Comparison of ENCODE assay signal across 8 mouse cellular contexts in genomic region chr17:26503981-26504671, GRCm38 (mm10). TPM values are rescaled to one million over a fixed set of nuclear protein-coding genes. Genes with fewer than 3 reads are reported as not detected.
DNase-seq lines count a peak whose midpoint lies in the region; ATAC-seq and TF ChIP-seq lines count a peak whose summit lies in the region.

No protein-coding gene starts in this region.

- peaks cover 5% of the 10 kb centered on the region; the same call in 1 of the 2 replicates for H3K36me3 ChIP-seq in hindbrain, embryonic 12.5 days
- H3K36me3 ChIP-seq in lung, postnatal 0 days (ENCODE audit: insufficient read depth, low read length) = peaks cover 15% of the 10 kb centered on the region

- H3K4me2 ChIP-seq in hindbrain, embryonic 12.5 days (replicated peaks) = peak overlapping the region; percentile 57
- H3K4me2 ChIP-seq in lung, postnatal 0 days (replicated peaks; ENCODE audit: low read depth, low read length) = peak overlapping the region; percentile 78

- 0 out of 2 replicates have a peak, but pooled peaks cover 3% of the 10 kb centered on the region for H3K27me3 ChIP-seq in hindbrain, embryonic 12.5 days
- no peaks in the 10 kb centered on the region for H3K27me3 ChIP-seq in lung, postnatal 0 days (replicated peaks; ENCODE audit: insufficient read depth, low read length)

- peak overlapping the region; percentile 1; the same call in 1 of the 2 replicates for H3K9ac ChIP-seq in hindbrain, embryonic 12.5 days
- H3K9ac ChIP-seq in lung, postnatal 0 days (replicated peaks; ENCODE audit: low read depth) = peak overlapping the region; percentile 100

- no peak for ATAC-seq in hindbrain, embryonic 12.5 days (ENCODE audit: low FRiP score)
- peak; percentile 33 for ATAC-seq in lung, postnatal 0 days

- DNase-seq in R1 (ENCODE audit: low read depth, low spot score) = peak; percentile 79
- peak; percentile 80 for DNase-seq in cerebellum, adult 11-12 months
- peak; percentile 81 to 85 for DNase-seq in frontal cortex, adult 2 months (ENCODE audit: extremely low spot score in 1 of 2, low spot score in 1 of 2)
- peak; percentile 50 to 65 for DNase-seq in layer of hippocampus, postnatal 10 days (ENCODE audit: low spot score in 2 of 2)
- DNase-seq in lung, postnatal 0 days (ENCODE audit: low spot score) = peak; percentile 96
- DNase-seq in right cerebral cortex, postnatal 4 days = peak; percentile 35
- DNase-seq in urinary bladder, postnatal 25 days (ENCODE audit: low spot score) = no peak

- peak overlapping the region; percentile 92 for H3K27ac ChIP-seq in hindbrain, embryonic 12.5 days
- peak overlapping the region; percentile 100 for H3K27ac ChIP-seq in lung, postnatal 0 days (ENCODE audit: low read length)

- H3K4me1 ChIP-seq in hindbrain, embryonic 12.5 days = peaks cover 51% of the 10 kb centered on the region
- peaks cover 11% of the 10 kb centered on the region; the same call in 1 of the 2 replicates for H3K4me1 ChIP-seq in lung, postnatal 0 days (ENCODE audit: insufficient read depth, low read depth, low read length)

- TF ChIP-seq CTCF in lung, postnatal 0 days (IDR thresholded peaks at IDR 0.05) = peak; percentile 9; the same call in 1 of the 2 replicates

- 26% methylated on average over 11 of the region's 11 CpGs for WGBS in hindbrain, embryonic 12.5 days
- 5% methylated on average over 11 of the region's 11 CpGs for WGBS in lung, postnatal 0 days

- H3K4me3 ChIP-seq in hindbrain, embryonic 12.5 days = no peak overlapping the region
- H3K4me3 ChIP-seq in lung, postnatal 0 days (ENCODE audit: low read depth, low read length) = peak overlapping the region; percentile 71

- no peaks in the 10 kb centered on the region for H3K9me3 ChIP-seq in hindbrain, embryonic 12.5 days (replicated peaks)
- no peaks in the 10 kb centered on the region for H3K9me3 ChIP-seq in lung, postnatal 0 days (ENCODE audit: low read length)

- TF ChIP-seq EP300 in lung, postnatal 0 days (IDR thresholded peaks at IDR 0.05) = peak; percentile 94

RNA-seq across cellular contexts. Expression of gene Ergic1, which starts 57.2 kb away (rescaled TPM):
- polyA plus RNA-seq in frontal cortex, adult 2 months (2012; rRNA removed) = 123 and 134 TPM in 2 replicates
- 85.3 and 90.3 TPM in 2 replicates for polyA plus RNA-seq in hindbrain, embryonic 12.5 days (2016; fragmentation: Nextera tagmentation; extraction: Ambion mirVana)
- total RNA-seq in layer of hippocampus, postnatal 10 days (2021) = 100 to 1,000 TPM; 128 to 155 TPM
- 47.9 and 50.6 TPM in 2 replicates for polyA plus RNA-seq in lung, postnatal 0 days (2015; fragmentation: Nextera tagmentation; extraction: Ambion mirVana)

RNA-seq across cellular contexts. Expression of gene Dusp1, which starts 57.8 kb away (rescaled TPM):
- polyA plus RNA-seq in frontal cortex, adult 2 months (2012; rRNA removed) = 40.9 and 60.5 TPM in 2 replicates
- polyA plus RNA-seq in hindbrain, embryonic 12.5 days (2016; fragmentation: Nextera tagmentation; extraction: Ambion mirVana) = 33.0 and 38.5 TPM in 2 replicates
- total RNA-seq in layer of hippocampus, postnatal 10 days (2021) = 10 to 100 TPM; 15.3 to 16.1 TPM
- 68.4 and 79.3 TPM in 2 replicates for polyA plus RNA-seq in lung, postnatal 0 days (2015; fragmentation: Nextera tagmentation; extraction: Ambion mirVana)
